Mouse (Mus musculus): Measurements from ENCODE around the gene 4930432M17Rik.

DNA sequence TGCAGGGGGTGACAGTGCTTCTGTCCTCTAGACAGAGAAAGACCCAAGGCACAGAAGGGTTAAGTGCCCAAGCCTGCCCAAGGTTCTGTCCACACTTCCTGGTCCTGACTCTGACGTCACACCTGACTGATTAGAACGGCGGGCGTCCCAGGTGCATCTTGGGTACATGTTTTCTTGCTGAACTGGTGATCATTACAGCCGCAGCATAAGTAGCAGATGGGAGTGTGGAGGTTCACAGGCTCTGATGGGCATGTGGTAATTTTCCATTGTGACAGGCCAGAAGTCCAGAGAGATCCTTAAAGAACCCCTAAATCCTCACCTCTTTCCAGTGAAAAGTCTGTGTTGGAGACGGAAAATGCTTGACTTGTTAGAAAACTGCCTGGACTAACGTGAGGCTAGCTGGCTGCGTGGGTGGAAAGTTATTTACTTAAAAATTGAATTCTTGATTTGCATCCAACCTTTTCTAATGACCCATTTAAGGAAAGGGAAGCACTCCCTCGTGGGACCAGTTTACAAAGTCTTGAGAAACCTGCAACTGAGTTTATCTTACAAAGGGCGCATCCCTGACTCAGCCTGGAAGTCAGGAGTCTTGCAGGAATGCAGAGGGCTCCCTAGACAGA lies 20.4 kb upstream of the 4930432M17Rik start:
- TF ChIP-seq CTCF (IDR thresholded peaks at IDR 0.05; ENCODE audit: extremely low read depth, insufficient read length, insufficient replicate concordance, low read depth, low read length) (no peak), POLR2A (IDR thresholded peaks at IDR 0.05; ENCODE audit: low read depth, low read length) (no peak)
